Mouse (Mus musculus) layer of hippocampus, adult 9-11 months (tissue): ENCODE data around the gene Zfp629.

Source experiments
- DNase-seq: peaks from one replicate; pipeline ENCODE4 v3.0.0; 2022

Gene Zfp629

DNA sequence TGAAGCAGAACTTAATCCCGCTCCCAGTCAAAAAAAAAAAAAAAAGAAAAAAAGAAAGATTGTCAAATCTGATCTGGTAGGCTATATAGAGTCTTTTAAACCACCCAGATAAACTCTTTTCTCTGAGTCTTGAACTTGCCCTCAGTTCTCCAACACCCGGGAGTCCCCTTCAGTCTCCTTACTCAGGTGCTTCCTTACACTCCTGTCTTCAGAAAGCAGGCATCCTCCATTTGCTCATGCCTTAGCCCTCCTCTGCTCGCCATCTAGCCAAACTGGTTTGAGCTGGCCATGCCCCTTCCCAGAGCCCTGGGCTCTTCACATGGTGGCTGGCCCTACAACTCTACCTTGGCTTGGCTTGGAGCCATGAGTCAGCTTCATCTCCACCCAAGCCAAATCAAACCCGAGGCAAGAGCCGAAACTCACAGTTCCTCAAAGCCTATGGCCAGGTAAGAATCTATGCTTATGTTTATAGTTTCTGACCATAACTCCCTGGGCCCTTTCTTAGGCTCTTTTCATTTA is 54.2 kb downstream of the Zfp629 start, which contains the start of gene Tmem265:
TSS of gene Tmem265 (plus strand) at position 51 of the 519 bp plus-strand sequence.
- no peak for DNase-seq

DNA sequence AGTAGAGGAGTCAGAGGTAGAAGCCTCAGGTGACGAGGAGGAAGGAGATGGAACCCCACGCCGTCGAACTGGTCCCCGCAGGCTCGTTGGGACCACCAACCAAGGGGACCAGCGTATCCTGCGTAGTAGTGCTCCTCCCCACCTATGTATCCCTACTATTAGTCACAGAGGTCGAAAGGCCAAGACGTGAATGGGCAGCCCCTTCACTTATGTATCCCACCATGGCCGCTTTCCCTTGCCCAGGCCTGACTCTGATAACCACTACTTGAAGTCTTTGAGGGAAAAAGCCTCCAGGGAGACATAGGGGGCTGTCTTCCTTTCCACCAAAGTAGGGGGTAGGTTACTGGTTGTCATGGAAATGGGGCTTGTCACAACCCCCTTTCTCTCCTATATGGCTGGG is 55.0 kb downstream of the Zfp629 start:
- DNase-seq: no peak
